Mouse (Mus musculus) liver, postnatal 0 days (tissue): ENCODE measurements around the gene Fam169b. TPM values are rescaled to one million over a fixed set of nuclear protein-coding genes. Genes with fewer than 3 reads are reported as not detected.

Experiments used
- ATAC-seq: fragments of 200-750 bp; cut with Nextera tagmentation; 2 replicates; pipeline ENCODE4 v1.8.0; 2017; ENCODE audit warnings: mild to moderate bottlenecking, moderate library complexity
- DNase-seq: peaks from one replicate; pipeline ENCODE4 v3.0.0-alpha.2; 2016
- H3K27ac ChIP-seq: fragments of 300-500 bp; sonication (generic); 2 replicates; pipeline ENCODE4 v1.5.1; 2014; ENCODE audit warnings: antibody characterized with exemption, moderate library complexity, mild to moderate bottlenecking, low read depth
- H3K27me3 ChIP-seq: fragments of 300-500 bp; sonication (generic); 2 replicates; pipeline ENCODE4 v1.6.1; 2014; ENCODE audit warnings: low read length, control low read depth, mixed read lengths; ENCODE audit not compliant: insufficient read depth
- H3K36me3 ChIP-seq: fragments of 300-500 bp; sonication (generic); replicated peaks from 2 replicates; pipeline ENCODE4 v1.6.1; 2014; ENCODE audit warnings: mild to moderate bottlenecking, control low read depth, low read length, moderate library complexity, mixed read lengths; ENCODE audit not compliant: insufficient read depth
- H3K4me1 ChIP-seq: fragments of 300-500 bp; sonication (generic); 2 replicates; pipeline ENCODE4 v1.6.1; 2014; ENCODE audit warnings: antibody characterized with exemption, mild to moderate bottlenecking, control low read depth; ENCODE audit not compliant: insufficient read depth
- H3K4me2 ChIP-seq: fragments of 300-500 bp; sonication (generic); 2 replicates; pipeline ENCODE4 v1.6.1; 2014; ENCODE audit warnings: low read depth, mild to moderate bottlenecking, low read length, moderate library complexity, mixed read lengths
- H3K4me3 ChIP-seq: fragments of 300-500 bp; sonication (generic); 2 replicates; pipeline ENCODE4 v1.5.1; 2014; ENCODE audit warnings: low read depth, low read length
- H3K9ac ChIP-seq: fragments of 300-500 bp; sonication (generic); replicated peaks from 2 replicates; pipeline ENCODE4 v1.6.1; 2014; ENCODE audit warnings: mild to moderate bottlenecking, moderate library complexity
- H3K9me3 ChIP-seq: fragments of 300-500 bp; sonication (generic); 2 replicates; pipeline ENCODE4 v1.6.1; 2016; ENCODE audit warnings: mild to moderate bottlenecking, control low read depth, low read length, mixed read lengths
- CTCF ChIP-seq: sonication (generic); IDR thresholded peaks from 2 replicates; pipeline ENCODE4 v1.5.1; 2016; ENCODE audit warnings: antibody characterized with exemption, low read depth
- EP300 ChIP-seq: IDR thresholded peaks from 2 replicates; pipeline ENCODE4 v1.6.1; 2016; ENCODE audit warnings: antibody characterized with exemption, low read depth, mild to moderate bottlenecking
- WGBS: fragments of 180-500 bp; shearing (Covaris S2); extraction: QIAGEN DNeasy Blood & Tissue Kit; methylation state at CpG from one replicate; pipeline ENCODE4 v1.1.7; 2014; ENCODE audit not compliant: insufficient replicate concordance; 5-methylcytosine and 5-hydroxymethylcytosine counted together
- polyA plus RNA-seq: library from polyadenylated mRNA; unstranded; fragments of >200 nt; fragmentation: Nextera tagmentation; extraction: Ambion mirVana; gene quantifications from 2 replicates; pipeline ENCODE4 v1.2.1, GENCODE M21; 2015

Fam169b gene
- polyA plus RNA-seq, 1 experiment from 2014 or later, result 4.5 TPM

DNA sequence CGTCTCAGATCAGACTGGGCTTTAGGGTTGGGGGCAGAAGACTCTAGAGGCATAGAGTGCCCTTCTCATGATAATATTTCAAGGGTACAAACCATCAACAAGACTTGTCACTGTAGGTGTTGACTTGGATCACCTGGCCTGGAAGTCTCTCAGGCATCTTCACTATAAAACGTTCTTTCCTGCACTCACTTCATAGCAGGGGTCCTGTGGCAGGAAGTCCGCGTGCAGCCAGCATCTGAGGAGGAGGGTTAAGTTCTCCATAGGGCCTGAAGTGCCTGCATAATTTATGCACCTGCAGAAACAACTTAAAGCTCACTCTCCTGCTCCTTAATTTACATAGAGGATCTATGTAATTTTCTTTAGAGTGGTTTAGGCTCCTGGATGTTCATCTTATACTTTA, 28.0 kb upstream of the Fam169b start:
- no peaks in the 10 kb centered on the region for H3K36me3 ChIP-seq
- 51% methylated on average over 4 of the region's 4 CpGs for WGBS
- DNase-seq, result no peak
- H3K9me3 ChIP-seq, result no peaks in the 10 kb centered on the region
- H3K9ac ChIP-seq, result no peak overlapping the region
- H3K4me1 ChIP-seq, result no peaks in the 10 kb centered on the region
- ATAC-seq, result no peak
- TF ChIP-seq EP300 (no peak), CTCF (no peak)
- no peak overlapping the region for H3K4me3 ChIP-seq
- H3K27me3 ChIP-seq, result no peaks in the 10 kb centered on the region
- H3K4me2 ChIP-seq, result no peak overlapping the region
- no peak overlapping the region for H3K27ac ChIP-seq

DNA sequence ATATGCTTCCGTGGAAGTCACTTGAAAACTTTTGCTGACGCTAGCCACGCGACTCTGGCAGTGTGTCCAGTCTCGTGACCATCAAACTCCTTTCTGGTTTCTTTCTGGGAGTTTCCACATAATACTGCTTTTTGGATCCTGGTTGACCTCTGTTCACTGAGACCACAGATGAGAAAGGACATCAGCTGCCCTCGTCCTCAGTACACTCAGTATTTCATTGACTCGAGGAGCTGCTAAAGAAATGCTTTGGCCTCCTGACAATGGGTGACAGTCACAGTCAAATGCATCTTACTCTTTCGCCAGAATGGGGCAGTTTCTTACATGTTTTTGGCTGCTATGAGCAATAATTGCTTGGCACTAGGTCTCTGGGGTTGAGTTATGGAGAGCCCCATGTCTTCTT, 27.4 kb upstream of the Fam169b start:
- 78% methylated on average over 8 of the region's 8 CpGs for WGBS
- Histone ChIP-seq H3K4me3 (no peak overlapping the region), H3K27me3 (no peaks in the 10 kb centered on the region), H3K4me1 (no peaks in the 10 kb centered on the region), H3K4me2 (no peak overlapping the region), H3K9ac (no peak overlapping the region), H3K9me3 (no peaks in the 10 kb centered on the region), H3K27ac (no peak overlapping the region), H3K36me3 (no peaks in the 10 kb centered on the region)
- TF ChIP-seq EP300 (no peak), CTCF (no peak)
- ATAC-seq (no peak), DNase-seq (no peak)

- no peak overlapping the region for H3K4me2 ChIP-seq
- no peaks in the 10 kb centered on the region for H3K36me3 ChIP-seq
Measured at GRCm38 (mm10) chr7:68250411-68250810, 23.2 kb upstream of the Fam169b start.

DNA sequence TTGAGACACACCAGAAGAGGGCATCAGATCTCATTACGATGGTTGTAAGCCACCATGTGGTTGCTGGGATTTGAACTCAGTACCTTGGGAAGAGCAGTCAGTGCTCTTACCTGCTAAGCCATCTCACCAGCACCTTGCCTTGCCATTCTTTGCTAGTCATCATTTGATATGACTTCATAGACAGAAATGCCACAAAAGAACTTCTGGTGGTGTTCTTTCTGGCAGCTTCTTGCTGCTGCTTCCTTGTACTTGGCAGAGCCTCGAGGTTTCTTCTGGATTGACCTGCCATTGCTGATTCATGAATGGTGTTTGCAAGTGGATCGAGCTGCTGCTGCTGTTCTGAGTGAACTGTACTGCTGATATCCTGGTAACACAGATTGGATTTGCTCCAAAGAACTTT, 22.7 kb upstream of the Fam169b start:
- WGBS, result 80% methylated on average over 3 of the region's 3 CpGs
- Histone ChIP-seq H3K27ac (no peak overlapping the region), H3K27me3 (no peaks in the 10 kb centered on the region), H3K4me1 (no peaks in the 10 kb centered on the region), H3K9me3 (no peaks in the 10 kb centered on the region), H3K36me3 (no peaks in the 10 kb centered on the region), H3K4me3 (no peak overlapping the region), H3K9ac (no peak overlapping the region), H3K4me2 (no peak overlapping the region)
- no peak for TF ChIP-seq CTCF
- no peak for TF ChIP-seq EP300
- ATAC-seq, result no peak
- DNase-seq, result no peak

More at GRCm38 (mm10) chr7:68250411-68250810, 23.2 kb upstream of the Fam169b start:
- no peak for DNase-seq
- Histone ChIP-seq H3K9me3 (no peaks in the 10 kb centered on the region), H3K4me1 (no peaks in the 10 kb centered on the region), H3K4me3 (no peak overlapping the region), H3K27me3 (no peaks in the 10 kb centered on the region), H3K9ac (no peak overlapping the region), H3K27ac (no peak overlapping the region)
- no peak for ATAC-seq
- WGBS, result 66% methylated on average over 1 of the region's 1 CpGs
- no peak for TF ChIP-seq EP300
- no peak for TF ChIP-seq CTCF

DNA sequence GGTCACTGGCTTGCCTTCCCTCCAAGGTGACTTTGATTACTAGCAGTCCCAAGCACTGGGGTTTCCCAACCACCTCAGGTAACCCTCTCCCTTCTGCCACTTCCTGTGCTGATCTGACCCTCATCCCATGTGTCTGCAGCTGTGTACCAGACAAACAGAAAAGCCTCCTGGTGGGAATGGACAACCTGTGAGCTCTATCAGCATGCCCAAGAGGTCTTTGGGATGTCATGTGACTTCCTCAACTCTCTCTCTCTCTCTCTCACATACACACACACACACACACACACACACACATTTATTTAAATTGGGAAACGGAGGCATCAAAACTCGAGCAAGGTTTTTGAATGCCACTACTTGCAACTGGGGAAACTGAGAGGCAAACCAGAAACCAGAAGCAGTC, 15.9 kb upstream of the Fam169b start:
- ATAC-seq (no peak), DNase-seq (no peak)
- no peaks in the 10 kb centered on the region for H3K27me3 ChIP-seq
- H3K4me1 ChIP-seq, result no peaks in the 10 kb centered on the region
- TF ChIP-seq EP300 (no peak), CTCF (no peak)
- H3K4me3 ChIP-seq, result no peak overlapping the region
- H3K36me3 ChIP-seq, result no peaks in the 10 kb centered on the region
- no peak overlapping the region for H3K4me2 ChIP-seq
- WGBS, result 48% methylated on average over 2 of the region's 2 CpGs
- H3K9me3 ChIP-seq, result no peaks in the 10 kb centered on the region
- H3K9ac ChIP-seq, result no peak overlapping the region
- no peak overlapping the region for H3K27ac ChIP-seq

DNA sequence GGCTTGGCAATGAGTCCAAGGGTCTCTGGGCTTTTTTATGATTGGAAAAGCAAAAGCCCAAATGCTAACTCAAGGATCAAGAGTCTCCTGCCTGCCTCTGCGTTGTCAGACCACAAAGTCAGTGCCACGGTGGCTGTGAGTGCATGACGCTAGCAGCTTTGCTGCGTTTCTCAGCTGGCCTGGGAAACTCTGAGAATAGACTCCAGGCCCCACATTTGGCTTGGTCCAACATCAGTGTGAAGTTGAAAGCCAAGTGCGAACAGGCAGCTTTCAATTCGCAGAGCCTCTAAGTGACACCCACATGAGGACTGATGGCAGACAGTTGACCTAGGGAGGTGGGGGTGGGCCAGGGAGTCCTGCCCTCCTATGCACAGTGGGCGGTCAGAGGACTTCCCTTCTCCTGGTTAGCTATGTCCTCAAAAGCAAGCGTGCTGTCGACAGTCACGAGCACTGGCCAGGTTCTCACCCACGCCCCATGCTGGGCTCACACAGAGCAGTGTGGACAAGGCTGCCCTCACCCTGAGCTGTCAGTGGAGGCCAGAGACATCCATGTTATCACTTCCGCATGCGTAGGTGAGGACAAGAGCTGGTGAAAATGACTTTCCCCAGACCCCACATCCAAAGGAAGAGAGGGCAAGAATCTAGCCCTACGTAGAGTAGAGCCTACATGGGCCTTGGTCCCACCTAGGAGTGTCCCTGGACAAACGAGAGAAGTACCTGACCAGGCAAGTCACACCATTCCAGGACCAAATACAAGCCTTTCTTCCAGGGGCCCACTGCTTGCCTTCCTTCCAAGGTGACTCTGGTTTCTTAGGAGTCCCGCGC, 15.1 kb upstream of the Fam169b start:
- TF ChIP-seq EP300 (no peak), CTCF (no peak)
- WGBS, result 67% methylated on average over 16 of the region's 17 CpGs
- Histone ChIP-seq H3K9me3 (no peaks in the 10 kb centered on the region), H3K36me3 (no peaks in the 10 kb centered on the region), H3K4me1 (no peaks in the 10 kb centered on the region), H3K4me3 (no peak overlapping the region), H3K4me2 (no peak overlapping the region), H3K9ac (no peak overlapping the region), H3K27me3 (no peaks in the 10 kb centered on the region), H3K27ac (no peak overlapping the region)
- ATAC-seq (no peak), DNase-seq (no peak)
